In the genomic region with DNA sequence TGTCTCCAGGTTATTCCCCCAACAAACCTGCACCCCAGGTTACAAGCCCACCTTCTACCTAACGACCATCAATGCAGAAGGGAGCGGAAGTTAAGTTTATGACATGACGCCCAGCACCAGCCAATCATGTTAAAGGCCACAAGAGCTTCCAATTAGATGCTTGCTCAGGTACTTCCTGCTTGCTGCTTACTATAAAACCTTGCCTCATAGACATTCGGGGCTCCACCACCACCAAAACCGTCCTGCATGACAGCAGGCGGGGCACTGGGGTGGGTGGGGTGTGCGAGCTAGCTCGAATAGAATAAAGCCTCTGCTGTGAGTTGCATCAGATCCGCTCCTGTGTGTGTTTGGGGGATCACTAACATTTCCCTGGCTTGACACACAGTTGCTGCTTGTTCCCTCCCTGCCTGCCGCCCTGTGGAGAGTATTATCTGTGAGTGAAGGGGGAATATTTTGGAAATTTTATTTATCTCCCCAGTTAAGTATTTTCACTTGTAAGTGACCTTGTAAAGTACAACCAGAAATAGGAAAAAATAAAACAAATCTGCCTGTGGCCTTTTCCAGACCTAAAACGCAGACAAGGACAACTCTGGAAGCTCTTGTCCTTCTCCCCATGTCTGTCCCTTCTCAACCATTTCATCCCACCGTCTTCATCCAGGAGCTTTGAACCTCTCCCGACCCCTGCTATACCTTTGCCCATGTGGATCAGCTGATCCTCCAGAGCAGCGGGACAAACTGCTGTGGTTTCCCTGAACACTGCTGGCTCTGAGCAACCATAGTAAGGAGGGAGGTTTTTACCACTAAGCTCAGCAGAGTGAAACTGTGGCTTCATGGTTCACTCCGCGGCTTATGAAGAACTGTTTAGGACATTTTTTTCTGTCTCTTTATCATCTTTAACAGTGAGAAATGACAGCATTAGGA, we compare ENCODE assay signal across 17 mouse cellular contexts. TPM values are rescaled to one million over a fixed set of nuclear protein-coding genes. Genes with fewer than 3 reads are reported as not detected.
DNase-seq lines count a peak whose midpoint lies in the region; ATAC-seq and TF ChIP-seq lines count a peak whose summit lies in the region.
"Had no signal": no experiment of that assay in that cellular context is flagged by ENCODE, and none has a peak within 500 bp of the region (broad histone marks: within the 10 kb centered on the region; RNA-seq: fewer than 3 reads in every experiment).

No protein-coding gene starts in this region.

- no peak overlapping the region for H3K4me3 ChIP-seq in heart, adult 2 months
- peak overlapping the region; percentile 68 to 74 for H3K4me3 ChIP-seq in MEL (ENCODE audit: control insufficient read depth in 1 of 2, insufficient read depth in 1 of 2, low read depth in 2 of 2, low read length in 2 of 2)
- no peak overlapping the region for H3K4me3 ChIP-seq in limb, embryonic 10.5 days
- no peak overlapping the region for H3K4me3 ChIP-seq in midbrain, postnatal 0 days (ENCODE audit: low read depth, low read length)
- H3K4me3 ChIP-seq: hindbrain, embryonic 15.5 days; kidney, embryonic 15.5 days; midbrain, embryonic 13.5 days had no signal

- 0 out of 2 replicates have a peak overlapping the region, but pooled peaks have one; percentile 2 for H3K9ac ChIP-seq in heart, adult 2 months (ENCODE audit: low read depth, low read length)
- H3K9ac ChIP-seq in MEL (ENCODE audit: control insufficient read depth, low read depth, low read length, poor library complexity, severe bottlenecking), result peak overlapping the region; percentile 86
- no peak overlapping the region for H3K9ac ChIP-seq in midbrain, postnatal 0 days (replicated peaks; ENCODE audit: low read length, poor library complexity, severe bottlenecking)
- H3K9ac ChIP-seq: hindbrain, embryonic 15.5 days; kidney, embryonic 15.5 days; lung, embryonic 14.5 days; midbrain, embryonic 13.5 days had no signal

- DNase-seq in heart, adult 2 months, result no peak
- DNase-seq in heart, adult 8-10 months (ENCODE audit: low spot score), result no peak
- peak; percentile 78 for DNase-seq in A20 (ENCODE audit: low read depth, low spot score)
- peak; percentile 92 for DNase-seq in MEL (ENCODE audit: low read depth, low spot score)
- DNase-seq in limb, embryonic 10.5 days (ENCODE audit: low spot score), result peak; percentile 26
- DNase-seq in kidney, postnatal 14 days, result no peak
- no peak for DNase-seq in midbrain, postnatal 0 days (ENCODE audit: low spot score)
- DNase-seq: cerebellum, adult 9-10 months; lung, embryonic 14.5 days; lung, postnatal 4 days; spleen, adult 18-20 months; thymus, adult 18-20 months had no signal

- peaks cover 8% of the 10 kb centered on the region for H3K4me1 ChIP-seq in heart, adult 2 months (ENCODE audit: control insufficient read depth, insufficient read depth, low read length)
- H3K4me1 ChIP-seq in MEL (ENCODE audit: control insufficient read depth in 1 of 2, insufficient read depth in 2 of 2, low read length in 2 of 2), result peaks cover 4 to 6% of the 10 kb centered on the region in 2 experiments; a peak in 3 of 4 replicates
- peaks cover 5% of the 10 kb centered on the region for H3K4me1 ChIP-seq in limb, embryonic 10.5 days
- H3K4me1 ChIP-seq in midbrain, postnatal 0 days (ENCODE audit: insufficient read depth, low read length), result no peaks in the 10 kb centered on the region

- no peak for TF ChIP-seq POLR2A in heart, adult 2 months (IDR thresholded peaks at IDR 0.05; ENCODE audit: insufficient read depth, low read depth, low read length)
- peak; percentile 27 to 81; a peak in 3 of 4 replicates for TF ChIP-seq POLR2A in MEL (IDR thresholded peaks at IDR 0.05; ENCODE audit: control insufficient read depth in 1 of 2, insufficient read depth in 1 of 2, low read depth in 1 of 2, low read length in 2 of 2, poor library complexity in 1 of 2)

- H3K27ac ChIP-seq in heart, adult 2 months, result peak overlapping the region; percentile 76
- peak overlapping the region; percentile 90 for H3K27ac ChIP-seq in MEL (ENCODE audit: control insufficient read depth, low read depth, low read length)
- H3K27ac ChIP-seq in limb, embryonic 10.5 days, result no peak overlapping the region
- H3K27ac ChIP-seq in midbrain, postnatal 0 days (ENCODE audit: low read depth, low read length), result no peak overlapping the region
- H3K27ac ChIP-seq: hindbrain, embryonic 15.5 days; kidney, embryonic 15.5 days; midbrain, embryonic 13.5 days had no signal

- TF ChIP-seq RAD21 in MEL (IDR thresholded peaks at IDR 0.05; ENCODE audit: low read depth, low read length), result no peak

- H3K79me2 ChIP-seq in heart, adult 2 months (replicated peaks; ENCODE audit: control insufficient read depth, insufficient read depth, low read length), result no peaks in the 10 kb centered on the region
- H3K79me2 ChIP-seq in MEL (ENCODE audit: control insufficient read depth, insufficient read depth, low read length, poor library complexity), result peaks cover 1% of the 10 kb centered on the region; the same call in 1 of the 2 replicates

- intact Hi-C loops in heart, adult 2 months (cut with DNase I), result loop anchor here (2.0 kb wide), 1 partner anchor 21 kb away; a partner anchor contains a TSS

- no peak overlapping the region for H3K4me2 ChIP-seq in midbrain, postnatal 0 days (ENCODE audit: low read depth, low read length, poor library complexity, severe bottlenecking)
- H3K4me2 ChIP-seq: hindbrain, embryonic 15.5 days; kidney, embryonic 15.5 days; lung, embryonic 14.5 days; midbrain, embryonic 13.5 days had no signal

- no peak for TF ChIP-seq EP300 in heart, adult 2 months (IDR thresholded peaks at IDR 0.05; ENCODE audit: insufficient read depth, low read depth, low read length)
- peak in 1 of 2 experiments; percentile 18; a peak in 2 of 4 replicates for TF ChIP-seq EP300 in MEL (IDR thresholded peaks at IDR 0.05; ENCODE audit: low read depth in 1 of 2, low read length in 2 of 2)

- no peaks in the 10 kb centered on the region for H3K9me3 ChIP-seq in MEL (replicated peaks; ENCODE audit: insufficient read depth, low read length)
- no peaks in the 10 kb centered on the region for H3K9me3 ChIP-seq in limb, embryonic 10.5 days (replicated peaks)
- no peaks in the 10 kb centered on the region for H3K9me3 ChIP-seq in midbrain, postnatal 0 days (ENCODE audit: low read length)
- H3K9me3 ChIP-seq: G1E had no signal

- WGBS in heart, adult 2 months, result 56% methylated on average over 16 of the region's 16 CpGs
- 68% methylated on average over 16 of the region's 16 CpGs for WGBS in limb, embryonic 10.5 days
- 74% methylated on average over 16 of the region's 16 CpGs for WGBS in midbrain, postnatal 0 days

- H3K27me3 ChIP-seq in heart, adult 2 months (ENCODE audit: control insufficient read depth, insufficient read depth, low read length), result no peaks in the 10 kb centered on the region
- peaks cover 0 to 6% of the 10 kb centered on the region in 2 experiments; a peak in 2 of 4 replicates for H3K27me3 ChIP-seq in MEL (ENCODE audit: control insufficient read depth in 1 of 2, insufficient read depth in 2 of 2, low read length in 2 of 2)
- H3K27me3 ChIP-seq in limb, embryonic 10.5 days (ENCODE audit: low read depth, poor library complexity, severe bottlenecking), result no peaks in the 10 kb centered on the region
- H3K27me3 ChIP-seq in midbrain, postnatal 0 days (ENCODE audit: insufficient read depth, low read length), result no peaks in the 10 kb centered on the region
- H3K27me3 ChIP-seq: hindbrain, embryonic 15.5 days; kidney, embryonic 15.5 days; midbrain, embryonic 13.5 days had no signal

- peaks cover 11% of the 10 kb centered on the region; the same call in 1 of the 2 replicates for H3K36me3 ChIP-seq in heart, adult 2 months (ENCODE audit: control insufficient read depth, insufficient read depth, low read length)
- peaks cover 0 to 12% of the 10 kb centered on the region in 2 experiments; a peak in 2 of 4 replicates for H3K36me3 ChIP-seq in MEL (ENCODE audit: control insufficient read depth in 1 of 2, insufficient read depth in 2 of 2, low read length in 2 of 2)
- H3K36me3 ChIP-seq in limb, embryonic 10.5 days, result no peaks in the 10 kb centered on the region
- no peaks in the 10 kb centered on the region for H3K36me3 ChIP-seq in midbrain, postnatal 0 days (ENCODE audit: insufficient read depth, low read length)
- H3K36me3 ChIP-seq: G1E; hindbrain, embryonic 15.5 days; kidney, embryonic 15.5 days; midbrain, embryonic 13.5 days had no signal

- no peak for TF ChIP-seq CTCF in heart, adult 2 months (IDR thresholded peaks at IDR 0.05)
- TF ChIP-seq CTCF in MEL (IDR thresholded peaks at IDR 0.05 in 2 of 3, conservative IDR thresholded peaks at IDR 0.05 in 1 of 3; ENCODE audit: control insufficient read depth in 1 of 3, insufficient read depth in 1 of 3, low read depth in 2 of 3, low read length in 3 of 3, poor library complexity in 1 of 3, severe bottlenecking in 1 of 3), result no peak
- TF ChIP-seq CTCF in midbrain, postnatal 0 days (IDR thresholded peaks at IDR 0.05), result no peak

- no peak for ATAC-seq in midbrain, postnatal 0 days (ENCODE audit: low FRiP score)
- ATAC-seq: intestine, embryonic 16.5 days; midbrain, embryonic 13.5 days had no signal

TF ChIP-seq in MEL, 35 proteins besides CTCF, POLR2A, EP300 and RAD21 (continues in another document):
- TF ChIP-seq USF2 (IDR thresholded peaks at IDR 0.05; ENCODE audit: borderline replicate concordance in 1 of 2, insufficient read depth in 1 of 2, low read depth in 1 of 2, low read length in 2 of 2) (no peak), ETS1 (IDR thresholded peaks at IDR 0.05; ENCODE audit: low read depth, low read length) (peak; percentile 53), TBP (IDR thresholded peaks at IDR 0.05; ENCODE audit: low read depth, low read length) (peak; percentile 77), TAL1 (IDR thresholded peaks at IDR 0.05; ENCODE audit: low read length) (no peak)

RNA-seq across cellular contexts. Expression of a gene that starts 21.5 kb away (rescaled TPM):
- total RNA-seq in heart, adult 2 months (2021), result 10 to 100 TPM; 41.3 to 44.1 TPM
- polyA plus RNA-seq in heart, adult 2 months (2012; rRNA removed), result 9.2 and 18.1 TPM in 2 replicates
- 10 to 100 TPM; 35.2 to 41.5 (median 37.2) TPM for total RNA-seq in heart, adult 8-10 months (2022)
- total RNA-seq in MEL (2012; rRNA removed), result 30.0 and 30.4 TPM in 2 replicates
- 10 to 100 TPM; 34.7 to 51.1 TPM for polyA plus RNA-seq in MEL (2012; ENCODE audit: insufficient read depth in 1 of 2, insufficient read length in 2 of 2, low read depth in 1 of 2, low replicate concordance in 2 of 2, missing spikeins in 1 of 2)
- polyA plus RNA-seq in limb, embryonic 10.5 days (2016; fragmentation: Nextera tagmentation; extraction: Ambion mirVana), result 15.8 and 23.3 TPM in 2 replicates
- total RNA-seq in midbrain, postnatal 0 days (2014; rRNA removed), result 23.7 and 30.8 TPM in 2 replicates
- 17.0 and 19.7 TPM in 2 replicates for polyA plus RNA-seq in midbrain, postnatal 0 days (2015; fragmentation: Nextera tagmentation; extraction: Ambion mirVana)

RNA-seq across cellular contexts. Expression of a gene that starts 48.4 kb away (rescaled TPM):
- 10 to 100 TPM; 47.7 to 48.9 TPM for total RNA-seq in heart, adult 2 months (2021)
- 7.4 and 25.6 TPM in 2 replicates for polyA plus RNA-seq in heart, adult 2 months (2012; rRNA removed)
- total RNA-seq in heart, adult 8-10 months (2022), result 10 to 100 TPM; 44.2 to 57.4 (median 49.0) TPM
- total RNA-seq in MEL (2012; rRNA removed), result 19.3 and 19.7 TPM in 2 replicates
- 10 to 100 TPM in 1 of 2 experiments, not detected in 1; 13.5 TPM for polyA plus RNA-seq in MEL (2012; ENCODE audit: insufficient read depth in 1 of 2, insufficient read length in 2 of 2, low read depth in 1 of 2, low replicate concordance in 2 of 2, missing spikeins in 1 of 2)
- 46.8 and 51.1 TPM in 2 replicates for polyA plus RNA-seq in limb, embryonic 10.5 days (2016; fragmentation: Nextera tagmentation; extraction: Ambion mirVana)
- total RNA-seq in midbrain, postnatal 0 days (2014; rRNA removed), result 149 and 188 TPM in 2 replicates
- 114 and 123 TPM in 2 replicates for polyA plus RNA-seq in midbrain, postnatal 0 days (2015; fragmentation: Nextera tagmentation; extraction: Ambion mirVana)

Comparison
In these comparisons a context has a peak if more than half of its experiments do, and no peak if none do; other contexts are left out.
1. DNase-seq: peak in A20 (single experiment), MEL (single experiment) and limb, embryonic 10.5 days (single experiment); none in heart, adult 2 months (0 of 2), heart, adult 8-10 months (single experiment), kidney, postnatal 14 days (single experiment) and midbrain, postnatal 0 days (single experiment).
2. H3K27ac ChIP-seq: peak in heart, adult 2 months (single experiment) and MEL (single experiment); none in limb, embryonic 10.5 days (single experiment) and midbrain, postnatal 0 days (single experiment).
3. H3K4me3 ChIP-seq: peak in MEL (2 of 2); none in heart, adult 2 months (single experiment), limb, embryonic 10.5 days (single experiment) and midbrain, postnatal 0 days (single experiment).